Mouse (Mus musculus): ENCODE data around the gene Trio. TPM values are rescaled to one million over a fixed set of nuclear protein-coding genes. Genes with fewer than 3 reads are reported as not detected.

Gene Trio
- polyA plus RNA-seq, 1 experiment from 2014 or later = 8.8 TPM

- no peak overlapping the region for H3K4me2 ChIP-seq (replicated peaks; ENCODE audit: low read depth)
- no peak for DNase-seq (ENCODE audit: low spot score)
- H3K4me1 ChIP-seq (replicated peaks; ENCODE audit: control insufficient read depth, insufficient read depth) = 0 out of 2 replicates have a peak, but pooled peaks cover 3% of the 10 kb centered on the region
- H3K36me3 ChIP-seq (ENCODE audit: control insufficient read depth, insufficient read depth, low read length) = no peaks in the 10 kb centered on the region
- no peak overlapping the region for H3K4me3 ChIP-seq (ENCODE audit: low read depth, low read length)
- no peak for ATAC-seq (ENCODE audit: low FRiP score, low TSS enrichment)
- H3K27ac ChIP-seq (replicated peaks) = no peak overlapping the region
- H3K27me3 ChIP-seq (ENCODE audit: control insufficient read depth, insufficient read depth, low read length) = no peaks in the 10 kb centered on the region
- no peak overlapping the region for H3K9ac ChIP-seq (ENCODE audit: low read length)
- 95% methylated on average over 1 of the region's 1 CpGs for WGBS
- H3K9me3 ChIP-seq (ENCODE audit: control insufficient read depth, low read length) = no peaks in the 10 kb centered on the region
- TF ChIP-seq CTCF (IDR thresholded peaks at IDR 0.05; ENCODE audit: low read depth) (no peak), EP300 (optimal IDR thresholded peaks at IDR 0.05) (no peak)
Observed at GRCm38 (mm10) chr15:27933270-27933669, 92.4 kb downstream of the Trio start.

- H3K9ac ChIP-seq (ENCODE audit: low read length) = no peak overlapping the region
- TF ChIP-seq EP300 (optimal IDR thresholded peaks at IDR 0.05) (no peak), CTCF (IDR thresholded peaks at IDR 0.05; ENCODE audit: low read depth) (no peak)
- H3K4me3 ChIP-seq (ENCODE audit: low read depth, low read length) = no peak overlapping the region
- no peaks in the 10 kb centered on the region for H3K36me3 ChIP-seq (ENCODE audit: control insufficient read depth, insufficient read depth, low read length)
- DNase-seq (ENCODE audit: low spot score) (no peak), ATAC-seq (ENCODE audit: low FRiP score, low TSS enrichment) (no peak)
- H3K4me1 ChIP-seq (replicated peaks; ENCODE audit: control insufficient read depth, insufficient read depth) = no peaks in the 10 kb centered on the region
- no peaks in the 10 kb centered on the region for H3K27me3 ChIP-seq (ENCODE audit: control insufficient read depth, insufficient read depth, low read length)
- 58% methylated on average over 12 of the region's 12 CpGs for WGBS
- no peak overlapping the region for H3K4me2 ChIP-seq (replicated peaks; ENCODE audit: low read depth)
- H3K27ac ChIP-seq (replicated peaks) = no peak overlapping the region
- H3K9me3 ChIP-seq (ENCODE audit: control insufficient read depth, low read length) = no peaks in the 10 kb centered on the region
Observed at GRCm38 (mm10) chr15:27931891-27932290, 93.8 kb downstream of the Trio start.

- no peaks in the 10 kb centered on the region for H3K9me3 ChIP-seq (ENCODE audit: control insufficient read depth, low read length)
- DNase-seq (ENCODE audit: low spot score) (no peak), ATAC-seq (ENCODE audit: low FRiP score, low TSS enrichment) (no peak)
- H3K27ac ChIP-seq (replicated peaks) = no peak overlapping the region
- no peaks in the 10 kb centered on the region for H3K4me1 ChIP-seq (replicated peaks; ENCODE audit: control insufficient read depth, insufficient read depth)
- H3K4me3 ChIP-seq (ENCODE audit: low read depth, low read length) = no peak overlapping the region
- H3K4me2 ChIP-seq (replicated peaks; ENCODE audit: low read depth) = no peak overlapping the region
- 72% methylated on average over 14 of the region's 14 CpGs for WGBS
- TF ChIP-seq EP300 (optimal IDR thresholded peaks at IDR 0.05) (no peak), CTCF (IDR thresholded peaks at IDR 0.05; ENCODE audit: low read depth) (no peak)
- H3K36me3 ChIP-seq (ENCODE audit: control insufficient read depth, insufficient read depth, low read length) = no peaks in the 10 kb centered on the region
- H3K9ac ChIP-seq (ENCODE audit: low read length) = no peak overlapping the region
- H3K27me3 ChIP-seq (ENCODE audit: control insufficient read depth, insufficient read depth, low read length) = no peaks in the 10 kb centered on the region
Observed at GRCm38 (mm10) chr15:27931459-27931858, 94.2 kb downstream of the Trio start.

- ATAC-seq (ENCODE audit: low FRiP score, low TSS enrichment) = no peak
- no peak overlapping the region for H3K4me3 ChIP-seq (ENCODE audit: low read depth, low read length)
- no peak overlapping the region for H3K4me2 ChIP-seq (replicated peaks; ENCODE audit: low read depth)
- no peaks in the 10 kb centered on the region for H3K36me3 ChIP-seq (ENCODE audit: control insufficient read depth, insufficient read depth, low read length)
- no peaks in the 10 kb centered on the region for H3K9me3 ChIP-seq (ENCODE audit: control insufficient read depth, low read length)
- no peak overlapping the region for H3K27ac ChIP-seq (replicated peaks)
- H3K4me1 ChIP-seq (replicated peaks; ENCODE audit: control insufficient read depth, insufficient read depth) = no peaks in the 10 kb centered on the region; the same call in 1 of the 2 replicates
- DNase-seq (ENCODE audit: low spot score) = no peak
- 80% methylated on average over 6 of the region's 6 CpGs for WGBS
- H3K27me3 ChIP-seq (ENCODE audit: control insufficient read depth, insufficient read depth, low read length) = no peaks in the 10 kb centered on the region
- H3K9ac ChIP-seq (ENCODE audit: low read length) = no peak overlapping the region
- no peak for TF ChIP-seq CTCF (IDR thresholded peaks at IDR 0.05; ENCODE audit: low read depth)
- no peak for TF ChIP-seq EP300 (optimal IDR thresholded peaks at IDR 0.05)
Observed at GRCm38 (mm10) chr15:27927614-27928013, 98.0 kb downstream of the Trio start.

- Histone ChIP-seq H3K9ac (ENCODE audit: low read length) (no peak overlapping the region), H3K4me2 (replicated peaks; ENCODE audit: low read depth) (no peak overlapping the region), H3K9me3 (ENCODE audit: control insufficient read depth, low read length) (no peaks in the 10 kb centered on the region), H3K4me3 (ENCODE audit: low read depth, low read length) (no peak overlapping the region), H3K27ac (replicated peaks) (no peak overlapping the region), H3K27me3 (ENCODE audit: control insufficient read depth, insufficient read depth, low read length) (no peaks in the 10 kb centered on the region), H3K4me1 (replicated peaks; ENCODE audit: control insufficient read depth, insufficient read depth) (peaks cover 3% of the 10 kb centered on the region; the same call in 1 of the 2 replicates), H3K36me3 (ENCODE audit: control insufficient read depth, insufficient read depth, low read length) (no peaks in the 10 kb centered on the region)
- WGBS = 40% methylated on average over 18 of the region's 18 CpGs
- TF ChIP-seq CTCF (IDR thresholded peaks at IDR 0.05; ENCODE audit: low read depth) = no peak
- no peak for TF ChIP-seq EP300 (optimal IDR thresholded peaks at IDR 0.05)
- ATAC-seq (ENCODE audit: low FRiP score, low TSS enrichment) = no peak
- no peak for DNase-seq (ENCODE audit: low spot score)
Observed at GRCm38 (mm10) chr15:27926941-27927340, 98.7 kb downstream of the Trio start.

- Histone ChIP-seq H3K27ac (replicated peaks) (no peak overlapping the region), H3K9ac (ENCODE audit: low read length) (no peak overlapping the region), H3K4me1 (replicated peaks; ENCODE audit: control insufficient read depth, insufficient read depth) (peaks cover 3% of the 10 kb centered on the region; the same call in 1 of the 2 replicates), H3K27me3 (ENCODE audit: control insufficient read depth, insufficient read depth, low read length) (no peaks in the 10 kb centered on the region), H3K9me3 (ENCODE audit: control insufficient read depth, low read length) (no peaks in the 10 kb centered on the region), H3K4me2 (replicated peaks; ENCODE audit: low read depth) (no peak overlapping the region), H3K4me3 (ENCODE audit: low read depth, low read length) (no peak overlapping the region), H3K36me3 (ENCODE audit: control insufficient read depth, insufficient read depth, low read length) (no peaks in the 10 kb centered on the region)
- ATAC-seq (ENCODE audit: low FRiP score, low TSS enrichment) (no peak), DNase-seq (ENCODE audit: low spot score) (no peak)
- WGBS = 60% methylated on average over 7 of the region's 7 CpGs
- TF ChIP-seq CTCF (IDR thresholded peaks at IDR 0.05; ENCODE audit: low read depth) (no peak), EP300 (optimal IDR thresholded peaks at IDR 0.05) (no peak)
Observed at GRCm38 (mm10) chr15:27926450-27926849, 99.2 kb downstream of the Trio start.

Data from stomach, postnatal 0 days (tissue).